Mouse (Mus musculus) right cerebral cortex, adult 2 months (tissue): ENCODE data around the gene Ltbp1.

Experiments used
- DNase-seq, 2 experiments: peaks; one replicate each; pipeline ENCODE4 v3.0.0; 2021 to 2022; ENCODE audit warnings: low spot score in 2 of 2

Ltbp1 gene

DNA sequence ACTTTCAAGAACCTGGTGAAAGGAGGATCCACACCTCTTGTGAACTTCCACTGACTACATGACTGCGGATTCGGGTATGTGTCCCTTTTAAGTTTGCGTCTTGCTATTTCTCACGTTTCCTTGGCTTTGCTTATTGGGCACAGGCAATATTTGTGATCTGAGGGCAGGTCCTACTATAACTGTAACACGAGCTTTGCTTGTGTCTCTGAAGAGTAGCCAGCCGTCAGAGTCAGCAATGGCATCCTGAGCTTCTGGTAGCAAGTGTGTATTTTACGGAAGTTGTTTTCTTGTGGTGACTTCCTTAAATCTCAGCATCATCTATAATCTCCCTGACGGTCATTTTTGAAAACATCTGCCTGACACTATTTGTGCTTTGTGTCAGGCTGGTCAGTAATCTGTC lies 430.7 kb downstream of the Ltbp1 start:
- no peak for DNase-seq

DNA sequence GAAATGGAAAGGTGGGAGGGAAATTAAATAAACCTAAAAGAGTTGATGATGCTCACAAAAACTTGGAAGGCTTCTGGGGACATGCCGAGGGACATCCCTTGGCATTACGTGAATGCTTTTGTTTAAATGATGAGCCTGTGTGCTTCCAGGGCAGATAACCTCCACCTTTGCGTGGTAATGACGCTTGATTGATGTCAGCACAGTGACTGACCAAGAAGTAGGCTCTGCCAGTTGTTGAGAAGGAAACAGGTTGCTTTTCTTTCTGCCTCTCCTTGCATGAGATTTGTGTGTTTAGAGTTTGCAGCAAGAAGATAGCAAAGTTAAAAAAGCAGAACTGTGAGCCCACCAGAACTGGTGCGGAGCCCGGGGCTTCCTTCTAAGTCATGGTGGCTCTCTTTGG lies 431.5 kb downstream of the Ltbp1 start:
- DNase-seq = no peak

GRCm38 (mm10) chr17:75437239-75437750 lies 431.9 kb downstream of the Ltbp1 start:
- no peak for DNase-seq

DNA sequence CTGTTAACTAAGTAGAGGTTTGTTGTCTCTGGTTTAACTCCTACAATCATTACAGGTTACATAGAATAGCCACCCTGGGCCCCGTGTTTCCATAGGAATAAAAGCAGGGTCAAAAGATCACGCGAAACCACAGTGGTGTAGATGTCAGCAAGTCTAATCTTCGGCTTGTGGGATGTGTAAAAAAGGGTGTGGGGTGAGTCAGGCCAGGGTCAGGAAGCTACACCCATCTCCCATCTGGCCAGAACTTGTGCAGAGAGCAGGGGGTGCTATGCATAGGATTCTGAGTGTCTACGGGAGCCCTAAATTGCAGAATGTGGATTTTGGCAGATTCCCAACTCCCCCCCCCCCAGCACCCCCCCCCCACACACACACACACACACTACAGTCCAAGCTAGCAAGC lies 432.8 kb downstream of the Ltbp1 start:
- no peak for DNase-seq

- DNase-seq = no peak
These were observed 433.7 kb downstream of the Ltbp1 start for GRCm38 (mm10) chr17:75439062-75439461.

DNA sequence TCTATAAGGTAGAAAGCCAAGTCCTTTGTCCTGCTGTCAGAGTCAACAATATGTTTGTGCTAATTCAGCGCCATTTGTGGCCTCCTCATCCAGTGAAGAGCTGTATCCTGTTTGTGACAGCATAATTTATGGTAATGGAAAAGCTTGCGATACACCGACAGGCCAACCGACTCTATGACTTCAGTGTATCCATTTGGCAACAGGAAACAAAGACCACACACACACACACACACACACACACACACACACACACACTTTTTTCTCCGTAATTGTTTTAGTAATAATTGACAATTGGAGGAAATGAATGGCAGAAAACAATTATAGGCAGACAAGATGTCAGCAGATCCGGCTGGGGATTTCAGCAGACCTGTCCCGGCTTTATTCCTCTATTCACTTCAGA lies 435.3 kb downstream of the Ltbp1 start:
- no peak for DNase-seq

DNA sequence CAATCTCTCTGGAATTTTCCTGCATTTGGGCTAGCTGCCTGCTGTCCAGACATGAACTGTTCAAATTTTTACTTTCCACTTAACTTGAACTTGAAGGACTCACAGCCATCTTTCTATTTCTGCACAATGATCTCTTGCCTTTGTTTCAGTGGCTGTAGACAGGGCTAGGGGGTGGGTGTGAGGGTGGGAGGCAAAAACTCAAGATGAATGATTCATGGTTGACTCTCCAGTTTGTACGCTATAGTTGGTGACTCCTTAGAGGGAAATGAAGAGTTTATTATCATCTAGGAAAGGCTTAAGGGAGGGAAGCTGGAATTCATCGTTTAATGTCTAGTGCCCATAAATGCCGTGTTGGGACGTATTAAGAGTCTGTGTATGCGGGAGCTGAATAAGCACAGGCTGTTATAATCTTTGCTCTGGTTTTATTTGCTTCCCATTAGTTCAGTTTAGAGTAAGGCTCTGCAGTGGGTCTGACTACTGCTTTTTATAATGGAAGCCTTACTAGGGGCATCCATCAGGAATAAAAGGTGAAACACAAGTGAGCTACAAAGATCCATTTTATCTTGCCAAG lies 436.0 kb downstream of the Ltbp1 start:
- no peak for DNase-seq
